Mouse (Mus musculus) midbrain, embryonic 11.5 days (tissue): Measurements from ENCODE around the gene Mb21d2. TPM values are rescaled to one million over a fixed set of nuclear protein-coding genes. Genes with fewer than 3 reads are reported as not detected.

Experiments used
- ATAC-seq: fragments of 200-750 bp; cut with Nextera tagmentation; 2 replicates; pipeline ENCODE4 v1.8.0; 2017; ENCODE audit warnings: moderate TSS enrichment, moderate library complexity; ENCODE audit not compliant: low FRiP score
- DNase-seq: peaks from one replicate; pipeline ENCODE4 v3.0.0; 2015; ENCODE audit warnings: low spot score; ENCODE audit errors: missing footprints
- H3K27ac ChIP-seq: fragments of 300-500 bp; sonication (generic); 2 replicates; pipeline ENCODE4 v1.5.1; 2014; ENCODE audit warnings: low read depth, low read length
- H3K27me3 ChIP-seq: fragments of 300-500 bp; sonication (generic); 2 replicates; pipeline ENCODE4 v1.6.1; 2014; ENCODE audit warnings: mild to moderate bottlenecking, low read length, moderate library complexity, mixed read lengths; ENCODE audit not compliant: control insufficient read depth, insufficient read depth
- H3K36me3 ChIP-seq: fragments of 300-500 bp; sonication (generic); 2 replicates; pipeline ENCODE4 v1.6.1; 2014; ENCODE audit warnings: mild to moderate bottlenecking, low read length, moderate library complexity, mixed read lengths; ENCODE audit not compliant: control insufficient read depth, insufficient read depth
- H3K4me1 ChIP-seq: fragments of 300-500 bp; sonication (generic); 2 replicates; pipeline ENCODE4 v1.6.1; 2014; ENCODE audit warnings: low read length; ENCODE audit not compliant: control insufficient read depth, insufficient read depth
- H3K4me2 ChIP-seq: fragments of 300-500 bp; sonication (generic); 2 replicates; pipeline ENCODE4 v1.6.1; 2014; ENCODE audit warnings: mild to moderate bottlenecking, moderate library complexity
- H3K4me3 ChIP-seq: fragments of 300-500 bp; sonication (generic); 2 replicates; pipeline ENCODE4 v1.5.1; 2014; ENCODE audit warnings: low read depth, low read length
- H3K9ac ChIP-seq: fragments of 300-500 bp; sonication (generic); 2 replicates; pipeline ENCODE4 v1.6.1; 2014; ENCODE audit warnings: low read length
- H3K9me3 ChIP-seq: fragments of 300-500 bp; sonication (generic); 2 replicates; pipeline ENCODE4 v1.6.1; 2016; ENCODE audit warnings: low read length; ENCODE audit not compliant: control insufficient read depth
- WGBS: fragments of 180-500 bp; shearing (Covaris S2); extraction: QIAGEN DNeasy Blood & Tissue Kit; methylation state at CpG from one replicate; pipeline ENCODE4 v1.1.7; 2014; 5-methylcytosine and 5-hydroxymethylcytosine counted together
- polyA plus RNA-seq: library from polyadenylated mRNA; unstranded; fragments of >200 nt; fragmentation: Nextera tagmentation; extraction: Ambion mirVana; gene quantifications from 2 replicates; pipeline ENCODE4 v1.2.1, GENCODE M21; 2014

Mb21d2 gene
- polyA plus RNA-seq, 1 experiment from 2014 or later, result 9.3 TPM

- DNase-seq (no peak), ATAC-seq (no peak)
- H3K27me3 ChIP-seq, result no peaks in the 10 kb centered on the region
- no peaks in the 10 kb centered on the region for H3K36me3 ChIP-seq
- no peak overlapping the region for H3K4me3 ChIP-seq
- no peaks in the 10 kb centered on the region for H3K9me3 ChIP-seq
- WGBS, result 90% methylated on average over 7 of the region's 7 CpGs
- peaks cover 2% of the 10 kb centered on the region for H3K4me1 ChIP-seq
- no peak overlapping the region for H3K4me2 ChIP-seq
- no peak overlapping the region for H3K27ac ChIP-seq
- H3K9ac ChIP-seq, result no peak overlapping the region
These were observed 70.5 kb downstream of the Mb21d2 start for GRCm38 (mm10) chr16:28859009-28859288.

- 88% methylated on average over 18 of the region's 18 CpGs for WGBS
- Histone ChIP-seq H3K9me3 (no peaks in the 10 kb centered on the region), H3K27me3 (no peaks in the 10 kb centered on the region), H3K36me3 (no peaks in the 10 kb centered on the region), H3K4me1 (peaks cover 2% of the 10 kb centered on the region), H3K9ac (no peak overlapping the region), H3K4me3 (no peak overlapping the region), H3K27ac (no peak overlapping the region), H3K4me2 (no peak overlapping the region)
- ATAC-seq (no peak), DNase-seq (no peak)
These were observed 71.1 kb downstream of the Mb21d2 start for GRCm38 (mm10) chr16:28858210-28859008.

- no peak for ATAC-seq
- H3K9ac ChIP-seq, result no peak overlapping the region
- no peak overlapping the region for H3K4me3 ChIP-seq
- no peaks in the 10 kb centered on the region for H3K27me3 ChIP-seq
- no peaks in the 10 kb centered on the region for H3K9me3 ChIP-seq
- no peak overlapping the region for H3K4me2 ChIP-seq
- no peaks in the 10 kb centered on the region for H3K4me1 ChIP-seq
- no peak overlapping the region for H3K27ac ChIP-seq
- no peak for DNase-seq
- H3K36me3 ChIP-seq, result no peaks in the 10 kb centered on the region
- WGBS, result 76% methylated on average over 11 of the region's 11 CpGs
These were observed 78.1 kb downstream of the Mb21d2 start for GRCm38 (mm10) chr16:28851409-28851821.

- DNase-seq (no peak), ATAC-seq (no peak)
- no peaks in the 10 kb centered on the region for H3K4me1 ChIP-seq
- H3K36me3 ChIP-seq, result no peaks in the 10 kb centered on the region
- 83% methylated on average over 14 of the region's 14 CpGs for WGBS
- no peak overlapping the region for H3K4me3 ChIP-seq
- no peak overlapping the region for H3K9ac ChIP-seq
- H3K27ac ChIP-seq, result no peak overlapping the region
- no peaks in the 10 kb centered on the region for H3K9me3 ChIP-seq
- no peak overlapping the region for H3K4me2 ChIP-seq
- no peaks in the 10 kb centered on the region for H3K27me3 ChIP-seq
These were observed 78.6 kb downstream of the Mb21d2 start for GRCm38 (mm10) chr16:28850881-28851280.

- Histone ChIP-seq H3K9ac (no peak overlapping the region), H3K4me1 (peaks cover 4% of the 10 kb centered on the region; the same call in 1 of the 2 replicates), H3K4me2 (no peak overlapping the region), H3K27me3 (no peaks in the 10 kb centered on the region), H3K27ac (no peak overlapping the region), H3K4me3 (no peak overlapping the region), H3K36me3 (no peaks in the 10 kb centered on the region), H3K9me3 (no peaks in the 10 kb centered on the region)
- ATAC-seq (no peak), DNase-seq (no peak)
- WGBS, result 90% methylated on average over 11 of the region's 11 CpGs
These were observed 83.3 kb downstream of the Mb21d2 start for GRCm38 (mm10) chr16:28846123-28846522.

DNA sequence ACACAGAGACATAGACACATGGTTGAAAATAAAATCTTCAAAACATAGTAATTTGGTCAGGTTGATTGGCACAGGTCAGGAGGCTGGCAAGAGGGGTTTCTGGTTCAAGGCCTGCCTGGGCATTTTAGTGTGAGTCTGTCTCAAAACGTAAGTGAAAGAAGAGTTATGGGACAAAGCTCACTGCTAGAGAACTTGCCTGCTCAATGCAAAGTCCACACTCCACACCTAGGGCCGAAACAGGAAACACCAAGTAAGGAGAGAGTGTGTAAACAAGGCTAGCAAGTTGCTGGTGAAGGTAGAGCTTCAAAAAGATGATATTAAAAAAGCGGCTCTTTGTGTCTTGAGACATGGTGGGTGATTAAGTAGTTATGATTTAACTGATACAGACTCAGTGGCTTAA is 84.1 kb downstream of the Mb21d2 start:
- H3K36me3 ChIP-seq, result no peaks in the 10 kb centered on the region
- ATAC-seq (no peak), DNase-seq (no peak)
- H3K27me3 ChIP-seq, result no peaks in the 10 kb centered on the region
- H3K27ac ChIP-seq, result no peak overlapping the region
- no peak overlapping the region for H3K9ac ChIP-seq
- H3K4me2 ChIP-seq, result no peak overlapping the region
- H3K4me3 ChIP-seq, result no peak overlapping the region
- H3K4me1 ChIP-seq, result peaks cover 9% of the 10 kb centered on the region
- 87% methylated on average over 3 of the region's 3 CpGs for WGBS
- H3K9me3 ChIP-seq, result no peaks in the 10 kb centered on the region

DNA sequence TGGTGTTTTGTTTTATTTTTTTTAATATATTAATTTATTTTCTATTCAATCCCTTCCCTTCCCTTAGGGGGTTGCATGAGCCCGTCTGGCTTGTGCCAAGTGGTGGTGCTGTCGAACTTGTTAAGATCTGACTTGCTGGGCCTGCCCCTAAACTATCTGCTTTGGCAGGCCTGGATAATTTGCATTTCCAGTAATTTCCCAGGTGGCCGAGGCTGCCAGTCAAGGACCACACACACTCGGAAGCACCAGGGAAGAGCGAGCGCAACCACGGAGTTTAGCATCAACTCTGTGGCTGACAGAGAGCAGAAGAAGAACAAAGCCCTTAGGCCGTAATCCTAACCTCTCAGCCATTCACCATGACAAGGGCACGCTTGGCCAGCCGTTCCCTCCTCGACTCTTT is 88.4 kb downstream of the Mb21d2 start:
- DNase-seq, result peak; percentile 90
- no peak overlapping the region for H3K9ac ChIP-seq
- 9% methylated on average over 11 of the region's 11 CpGs for WGBS
- no peaks in the 10 kb centered on the region for H3K27me3 ChIP-seq
- H3K4me3 ChIP-seq, result no peak overlapping the region
- H3K36me3 ChIP-seq, result no peaks in the 10 kb centered on the region
- peak; percentile 78 for ATAC-seq
- no peaks in the 10 kb centered on the region for H3K9me3 ChIP-seq
- H3K27ac ChIP-seq, result no peak overlapping the region
- H3K4me2 ChIP-seq, result no peak overlapping the region; the same call in 1 of the 2 replicates
- peaks cover 9% of the 10 kb centered on the region for H3K4me1 ChIP-seq

- ATAC-seq, result peak; percentile 47
- no peak overlapping the region for H3K9ac ChIP-seq
These were observed 89.1 kb downstream of the Mb21d2 start for GRCm38 (mm10) chr16:28840075-28840974.

DNA sequence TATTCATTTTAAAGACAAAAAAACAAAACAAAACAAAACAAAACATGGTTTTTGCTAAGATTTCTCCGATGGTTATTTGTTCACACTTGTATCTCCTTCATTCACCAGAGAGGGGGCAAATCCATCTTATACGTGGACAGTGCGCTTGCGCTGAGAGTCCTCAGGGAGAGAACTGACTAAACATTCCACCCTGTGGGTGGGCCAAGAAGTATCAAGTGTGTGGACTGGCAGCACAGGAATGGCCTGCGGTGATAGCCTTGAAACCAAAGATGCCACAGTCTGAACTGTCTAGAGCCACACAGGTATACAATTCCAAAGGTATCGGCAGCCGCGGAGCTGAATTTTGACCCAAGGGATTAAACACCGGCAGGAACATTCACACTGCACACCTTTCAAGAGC is 89.9 kb downstream of the Mb21d2 start:
- H3K4me3 ChIP-seq, result no peak overlapping the region
- no peaks in the 10 kb centered on the region for H3K27me3 ChIP-seq
- WGBS, result 75% methylated on average over 9 of the region's 9 CpGs
- DNase-seq (no peak), ATAC-seq (no peak)
- H3K9ac ChIP-seq, result no peak overlapping the region
- H3K4me1 ChIP-seq, result peaks cover 9% of the 10 kb centered on the region
- H3K27ac ChIP-seq, result no peak overlapping the region
- no peaks in the 10 kb centered on the region for H3K9me3 ChIP-seq
- no peaks in the 10 kb centered on the region for H3K36me3 ChIP-seq
- H3K4me2 ChIP-seq, result no peak overlapping the region

More at GRCm38 (mm10) chr16:28840075-28840974, 89.1 kb downstream of the Mb21d2 start:
- H3K4me1 ChIP-seq, result peaks cover 9% of the 10 kb centered on the region
- H3K27me3 ChIP-seq, result no peaks in the 10 kb centered on the region
- H3K27ac ChIP-seq, result no peak overlapping the region
- H3K4me3 ChIP-seq, result no peak overlapping the region
- DNase-seq, result peak; percentile 95
- no peak overlapping the region for H3K4me2 ChIP-seq
- no peaks in the 10 kb centered on the region for H3K9me3 ChIP-seq
- WGBS, result 62% methylated on average over 24 of the region's 24 CpGs
- H3K36me3 ChIP-seq, result no peaks in the 10 kb centered on the region
